Comparison of ENCODE assay signal across 18 mouse cellular contexts in the genomic region with DNA sequence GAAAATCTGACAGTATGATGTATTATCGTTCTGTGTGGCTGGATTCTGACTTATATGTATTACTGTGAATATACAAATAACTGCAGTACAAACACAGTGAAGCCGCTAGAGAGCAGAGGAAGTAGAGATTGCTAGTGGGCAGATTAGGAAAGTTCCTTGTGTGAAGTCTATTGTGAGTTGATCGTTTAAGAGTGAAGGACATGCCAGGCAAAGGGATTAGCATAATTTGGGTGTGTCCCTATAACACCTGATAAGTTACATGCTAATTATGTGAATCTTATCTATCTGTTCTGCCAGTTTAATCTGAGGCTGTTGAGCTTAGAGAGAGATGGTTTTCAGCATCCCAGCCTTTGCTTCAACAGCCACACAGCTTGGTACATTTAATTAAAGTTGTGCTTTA. TPM values are rescaled to one million over a fixed set of nuclear protein-coding genes. Genes with fewer than 3 reads are reported as not detected.
DNase-seq lines count a peak whose midpoint lies in the region; ATAC-seq and TF ChIP-seq lines count a peak whose summit lies in the region.
"Had no signal": no experiment of that assay in that cellular context is flagged by ENCODE, and none has a peak within 500 bp of the region (broad histone marks: within the 10 kb centered on the region; RNA-seq: fewer than 3 reads in every experiment).

No protein-coding gene starts in this region.

- no peak for ATAC-seq in heart, postnatal 0 days (ENCODE audit: insufficient read depth, low read depth)
- ATAC-seq in heart, embryonic 11.5 days (replicated peaks; ENCODE audit: insufficient number of reproducible peaks, low FRiP score, low TSS enrichment): no peak
- peak; percentile 48 for ATAC-seq in activated CD4-positive, CD25-positive, alpha-beta regulatory T cell, adult 4 months
- no peak for ATAC-seq in intestine, postnatal 0 days
- ATAC-seq in stomach, embryonic 16.5 days (ENCODE audit: insufficient read depth, low FRiP score): no peak
- no peak for ATAC-seq in lung, postnatal 0 days
- ATAC-seq: liver, embryonic 12.5 days had no signal

- H3K4me2 ChIP-seq in heart, postnatal 0 days (ENCODE audit: low read depth, low read length): no peak overlapping the region
- H3K4me2 ChIP-seq in heart, embryonic 11.5 days: no peak overlapping the region
- no peak overlapping the region for H3K4me2 ChIP-seq in intestine, postnatal 0 days (replicated peaks; ENCODE audit: low read depth)
- no peak overlapping the region for H3K4me2 ChIP-seq in stomach, embryonic 16.5 days (ENCODE audit: low read depth, low read length)
- H3K4me2 ChIP-seq in lung, postnatal 0 days (replicated peaks; ENCODE audit: low read depth, low read length): no peak overlapping the region
- H3K4me2 ChIP-seq: forebrain, embryonic 12.5 days; hindbrain, embryonic 12.5 days; limb, embryonic 12.5 days; liver, embryonic 12.5 days; midbrain, embryonic 12.5 days; neural tube, embryonic 13.5 days had no signal

- no peaks in the 10 kb centered on the region for H3K27me3 ChIP-seq in heart, postnatal 0 days (ENCODE audit: control insufficient read depth, insufficient read depth, low read length)
- no peaks in the 10 kb centered on the region for H3K27me3 ChIP-seq in heart, embryonic 11.5 days (ENCODE audit: control insufficient read depth, insufficient read depth, low read length)
- H3K27me3 ChIP-seq in intestine, postnatal 0 days (replicated peaks; ENCODE audit: control insufficient read depth, insufficient read depth, low read length): no peaks in the 10 kb centered on the region
- no peaks in the 10 kb centered on the region for H3K27me3 ChIP-seq in stomach, embryonic 16.5 days (ENCODE audit: control insufficient read depth, insufficient read depth, low read length)
- no peaks in the 10 kb centered on the region for H3K27me3 ChIP-seq in lung, postnatal 0 days (replicated peaks; ENCODE audit: insufficient read depth, low read length)
- H3K27me3 ChIP-seq: forebrain, embryonic 12.5 days; hindbrain, embryonic 12.5 days; limb, embryonic 12.5 days; liver, embryonic 12.5 days; midbrain, embryonic 12.5 days; neural tube, embryonic 13.5 days had no signal

- peaks cover 50% of the 10 kb centered on the region for H3K4me1 ChIP-seq in heart, postnatal 0 days (ENCODE audit: control insufficient read depth, insufficient read depth)
- peaks cover 20% of the 10 kb centered on the region for H3K4me1 ChIP-seq in heart, embryonic 11.5 days (ENCODE audit: control insufficient read depth, insufficient read depth, low read length)
- H3K4me1 ChIP-seq in intestine, postnatal 0 days (replicated peaks; ENCODE audit: control insufficient read depth, insufficient read depth, low read length): peaks cover 15% of the 10 kb centered on the region
- H3K4me1 ChIP-seq in stomach, embryonic 16.5 days (ENCODE audit: control insufficient read depth, insufficient read depth, low read length): peaks cover 22% of the 10 kb centered on the region
- H3K4me1 ChIP-seq in lung, postnatal 0 days (ENCODE audit: insufficient read depth, low read depth, low read length): no peaks in the 10 kb centered on the region; the same call in 1 of the 2 replicates
- H3K4me1 ChIP-seq: hindbrain, embryonic 12.5 days had no signal

- TF ChIP-seq CTCF in heart, postnatal 0 days (IDR thresholded peaks at IDR 0.05; ENCODE audit: low read depth): no peak
- no peak for TF ChIP-seq CTCF in intestine, postnatal 0 days (IDR thresholded peaks at IDR 0.05; ENCODE audit: low read depth)
- no peak for TF ChIP-seq CTCF in lung, postnatal 0 days (IDR thresholded peaks at IDR 0.05)

- DNase-seq in heart, postnatal 0 days (ENCODE audit: low spot score): no peak
- DNase-seq in lung, postnatal 0 days (ENCODE audit: low spot score): no peak
- DNase-seq in urinary bladder, postnatal 25 days (ENCODE audit: low spot score): no peak
- DNase-seq: adrenal gland, postnatal 14 days; gastrocnemius, postnatal 10 days; lung, adult 2 months; lung, postnatal 36 days; spleen, adult 18-20 months had no signal

- H3K4me3 ChIP-seq in heart, postnatal 0 days (ENCODE audit: low read depth, low read length): no peak overlapping the region
- H3K4me3 ChIP-seq in heart, embryonic 11.5 days (ENCODE audit: low read depth, low read length): no peak overlapping the region
- no peak overlapping the region for H3K4me3 ChIP-seq in intestine, postnatal 0 days (ENCODE audit: low read depth, low read length)
- H3K4me3 ChIP-seq in stomach, embryonic 16.5 days (replicated peaks; ENCODE audit: low read length): no peak overlapping the region
- H3K4me3 ChIP-seq in lung, postnatal 0 days (ENCODE audit: low read depth, low read length): no peak overlapping the region
- H3K4me3 ChIP-seq: forebrain, embryonic 12.5 days; hindbrain, embryonic 12.5 days; limb, embryonic 12.5 days; liver, embryonic 12.5 days; midbrain, embryonic 12.5 days; neural tube, embryonic 13.5 days had no signal

- H3K27ac ChIP-seq in heart, postnatal 0 days (ENCODE audit: low read depth): peak overlapping the region; percentile 47
- no peak overlapping the region for H3K27ac ChIP-seq in heart, embryonic 11.5 days (ENCODE audit: low read depth, low read length)
- 0 out of 2 replicates have a peak overlapping the region, but pooled peaks have one; percentile 15 for H3K27ac ChIP-seq in intestine, postnatal 0 days (ENCODE audit: low read depth, low read length)
- H3K27ac ChIP-seq in stomach, embryonic 16.5 days (ENCODE audit: low read length): 0 out of 2 replicates have a peak overlapping the region, but pooled peaks have one; percentile 41
- H3K27ac ChIP-seq in lung, postnatal 0 days (ENCODE audit: low read length): no peak overlapping the region
- H3K27ac ChIP-seq: forebrain, embryonic 12.5 days; hindbrain, embryonic 12.5 days; limb, embryonic 12.5 days; liver, embryonic 12.5 days; midbrain, embryonic 12.5 days; neural tube, embryonic 13.5 days had no signal

- no peaks in the 10 kb centered on the region; the same call in 1 of the 2 replicates for H3K36me3 ChIP-seq in heart, postnatal 0 days (replicated peaks; ENCODE audit: control insufficient read depth, insufficient read depth, low read length)
- H3K36me3 ChIP-seq in heart, embryonic 11.5 days (ENCODE audit: control insufficient read depth, insufficient read depth, low read length): no peaks in the 10 kb centered on the region
- no peaks in the 10 kb centered on the region for H3K36me3 ChIP-seq in intestine, postnatal 0 days (ENCODE audit: control insufficient read depth, insufficient read depth)
- H3K36me3 ChIP-seq in stomach, embryonic 16.5 days (ENCODE audit: control insufficient read depth, insufficient read depth, low read length): no peaks in the 10 kb centered on the region
- no peaks in the 10 kb centered on the region for H3K36me3 ChIP-seq in lung, postnatal 0 days (ENCODE audit: insufficient read depth, low read length)
- H3K36me3 ChIP-seq: forebrain, embryonic 12.5 days; hindbrain, embryonic 12.5 days; limb, embryonic 12.5 days; liver, embryonic 12.5 days; midbrain, embryonic 12.5 days; neural tube, embryonic 13.5 days had no signal

- no peak overlapping the region for H3K9ac ChIP-seq in heart, postnatal 0 days (replicated peaks; ENCODE audit: low read depth, low read length)
- H3K9ac ChIP-seq in heart, embryonic 11.5 days (ENCODE audit: low read depth, low read length): no peak overlapping the region
- no peak overlapping the region for H3K9ac ChIP-seq in intestine, postnatal 0 days (ENCODE audit: low read depth, low read length)
- H3K9ac ChIP-seq in stomach, embryonic 16.5 days (ENCODE audit: low read length): no peak overlapping the region
- no peak overlapping the region for H3K9ac ChIP-seq in lung, postnatal 0 days (replicated peaks; ENCODE audit: low read depth)
- H3K9ac ChIP-seq: forebrain, embryonic 12.5 days; hindbrain, embryonic 12.5 days; limb, embryonic 12.5 days; liver, embryonic 12.5 days; midbrain, embryonic 12.5 days; neural tube, embryonic 13.5 days had no signal

- no peaks in the 10 kb centered on the region for H3K9me3 ChIP-seq in heart, postnatal 0 days (replicated peaks; ENCODE audit: control insufficient read depth, low read length)
- H3K9me3 ChIP-seq in heart, embryonic 11.5 days (replicated peaks; ENCODE audit: control insufficient read depth, low read length): no peaks in the 10 kb centered on the region
- H3K9me3 ChIP-seq in intestine, postnatal 0 days (ENCODE audit: control insufficient read depth): no peaks in the 10 kb centered on the region
- no peaks in the 10 kb centered on the region for H3K9me3 ChIP-seq in stomach, embryonic 16.5 days (replicated peaks; ENCODE audit: control insufficient read depth, low read length)
- no peaks in the 10 kb centered on the region for H3K9me3 ChIP-seq in lung, postnatal 0 days (ENCODE audit: low read length)
- H3K9me3 ChIP-seq: forebrain, embryonic 12.5 days; hindbrain, embryonic 12.5 days; limb, embryonic 12.5 days; liver, embryonic 12.5 days; midbrain, embryonic 12.5 days; neural tube, embryonic 13.5 days had no signal

- no peak for TF ChIP-seq EP300 in heart, postnatal 0 days (IDR thresholded peaks at IDR 0.05; ENCODE audit: low read depth)
- no peak for TF ChIP-seq EP300 in lung, postnatal 0 days (IDR thresholded peaks at IDR 0.05)

- WGBS in heart, postnatal 0 days: 35% methylated on average over 3 of the region's 3 CpGs
- 54% methylated on average over 3 of the region's 3 CpGs for WGBS in heart, embryonic 11.5 days (ENCODE audit: insufficient replicate concordance)
- WGBS in intestine, postnatal 0 days: 42% methylated on average over 3 of the region's 3 CpGs
- 38% methylated on average over 3 of the region's 3 CpGs for WGBS in stomach, embryonic 16.5 days
- 45% methylated on average over 3 of the region's 3 CpGs for WGBS in lung, postnatal 0 days

RNA-seq across cellular contexts. Expression of gene Stk38l, which starts 7.4 kb away (rescaled TPM):
- total RNA-seq in heart, postnatal 0 days (2014; rRNA removed; ENCODE audit: low replicate concordance): 9.9 and 13.4 TPM in 2 replicates
- polyA plus RNA-seq in heart, postnatal 0 days (2015; fragmentation: Nextera tagmentation; extraction: Ambion mirVana): 17.7 and 20.5 TPM in 2 replicates
- 42.4 and 46.7 TPM in 2 replicates for polyA plus RNA-seq in heart, embryonic 11.5 days (2014; fragmentation: Nextera tagmentation; extraction: Ambion mirVana)
- polyA plus RNA-seq in activated CD4-positive, CD25-positive, alpha-beta regulatory T cell, adult 4 months (2017; shearing (Covaris generic)): 10 to 100 TPM; 17.6 to 23.5 TPM
- 11.6 and 13.4 TPM in 2 replicates for polyA plus RNA-seq in intestine, postnatal 0 days (2015; fragmentation: Nextera tagmentation; extraction: Ambion mirVana)
- polyA plus RNA-seq in stomach, embryonic 16.5 days (2015; fragmentation: Nextera tagmentation; extraction: Ambion mirVana): 23.4 and 26.3 TPM in 2 replicates
- polyA plus RNA-seq in lung, postnatal 0 days (2015; fragmentation: Nextera tagmentation; extraction: Ambion mirVana): 13.2 and 14.2 TPM in 2 replicates

Comparison
In these comparisons a context has a peak if more than half of its experiments do, and no peak if none do; other contexts are left out.
1. H3K27ac ChIP-seq: peak in heart, postnatal 0 days (single experiment), intestine, postnatal 0 days (single experiment) and stomach, embryonic 16.5 days (single experiment); none in heart, embryonic 11.5 days (single experiment) and lung, postnatal 0 days (single experiment).